Mouse (Mus musculus) cerebellum, postnatal 4 days (tissue): ENCODE measurements around the gene Sult6b2.

Experiments
- DNase-seq, 2 experiments: peaks; one replicate each; pipeline ENCODE4 v3.0.0; 2022; ENCODE audit warnings: low spot score in 2 of 2, mixed read lengths in 1 of 2

Sult6b2 gene

DNA sequence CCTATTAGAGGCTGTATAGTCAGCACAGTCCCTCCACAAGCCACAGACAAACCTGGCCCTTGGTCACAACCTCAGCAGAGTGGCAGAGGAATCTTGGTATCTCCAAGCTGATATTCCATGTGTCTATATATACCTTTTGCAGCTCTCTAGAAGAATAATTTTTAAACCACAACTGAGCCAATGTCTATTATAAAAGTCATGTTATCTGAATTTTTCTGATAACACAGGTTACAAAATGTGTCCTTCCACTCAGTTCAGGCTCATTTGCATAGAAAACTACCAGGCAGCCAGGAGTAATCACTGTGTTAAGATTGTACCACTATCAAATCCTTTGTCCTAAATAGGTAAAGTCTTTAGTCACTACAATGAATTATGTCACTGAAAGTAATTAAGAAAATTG lies at the start of gene Sult6b2:
Gene Sult6b2, minus strand, starts transcription at position 101 of the 400 bp plus-strand sequence.
- DNase-seq: no peak

DNA sequence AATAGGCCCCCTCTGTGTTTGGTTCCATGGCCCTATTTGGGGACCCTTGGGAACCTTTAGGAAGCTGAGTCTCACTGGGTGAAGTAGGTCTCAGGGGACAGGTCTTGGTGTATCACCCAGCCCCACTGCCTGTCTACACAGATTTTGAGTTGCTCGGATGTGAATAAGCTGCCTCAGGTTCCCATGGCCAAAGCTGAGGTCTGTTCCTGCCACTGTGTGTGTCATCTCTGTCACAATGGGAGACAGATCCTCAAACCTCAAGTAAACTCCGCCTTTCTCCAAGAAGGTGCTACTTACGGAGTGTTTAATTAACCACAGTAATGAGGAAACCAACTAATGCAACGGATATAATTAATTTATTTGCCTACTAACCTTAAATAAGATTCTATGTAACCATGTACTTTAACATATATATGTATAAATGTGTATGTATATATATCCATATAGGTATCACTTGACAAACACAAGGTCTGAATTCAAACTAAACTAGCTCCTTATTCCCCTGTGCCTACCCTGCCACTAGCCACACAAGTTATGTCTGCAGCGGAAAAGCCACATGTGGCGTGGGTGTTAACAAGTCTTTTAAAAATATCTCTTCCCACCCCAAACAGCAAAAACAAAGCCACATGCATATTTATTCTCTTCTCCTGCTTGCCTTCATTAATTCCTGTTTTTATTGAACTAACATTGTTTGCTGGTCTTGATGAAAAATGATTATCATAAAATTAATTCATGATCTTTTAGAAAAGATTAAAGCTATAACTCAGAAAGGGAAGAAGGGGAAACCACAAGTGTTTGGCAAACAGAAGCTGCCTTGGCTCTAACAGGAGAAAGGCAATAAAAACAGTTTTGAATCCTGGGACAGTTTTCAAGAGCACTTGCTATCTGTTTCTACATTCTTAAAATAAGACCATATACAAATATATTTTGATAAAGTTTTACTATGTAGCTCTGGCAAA lies 48.4 kb upstream of the Sult6b2 start:
- no peak for DNase-seq

DNA sequence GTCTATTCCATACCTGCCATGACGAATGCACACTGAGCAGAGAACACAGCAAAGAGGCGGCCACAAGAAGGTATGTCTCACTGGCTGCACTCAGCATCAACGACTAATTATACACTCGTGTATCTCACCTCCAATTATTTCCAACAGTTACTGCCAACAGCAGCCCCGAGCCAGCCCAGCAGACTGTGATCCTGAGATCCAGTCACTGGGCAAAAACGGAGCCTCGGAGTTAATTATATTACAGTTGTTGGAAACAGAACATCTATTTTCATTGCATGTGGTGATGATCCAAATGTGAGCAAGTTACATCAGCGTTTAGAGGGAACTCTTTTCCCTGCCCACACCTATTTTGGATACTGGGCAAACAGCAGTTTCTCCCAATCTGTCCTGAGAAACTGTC lies 46.1 kb upstream of the Sult6b2 start:
- DNase-seq: no peak

DNA sequence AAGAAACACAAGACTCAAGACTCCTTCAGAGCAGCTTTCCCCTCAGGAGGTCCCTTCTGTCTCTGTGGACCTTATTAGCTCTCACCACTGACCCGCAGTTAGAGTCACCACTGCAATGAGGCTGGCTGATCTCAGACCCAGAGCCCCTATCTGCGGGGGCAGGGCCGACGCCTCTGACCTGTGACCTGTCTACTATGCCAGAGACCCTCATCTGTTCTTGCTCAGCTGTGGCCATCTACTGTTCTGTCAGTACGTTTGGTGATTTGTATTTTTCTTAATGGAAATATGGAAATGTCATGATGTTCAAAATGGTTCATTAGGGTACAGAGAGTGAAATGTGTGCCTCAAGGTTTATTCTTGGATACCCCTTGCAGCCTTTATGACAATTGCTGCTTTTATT lies 45.0 kb upstream of the Sult6b2 start:
- DNase-seq: no peak

DNA sequence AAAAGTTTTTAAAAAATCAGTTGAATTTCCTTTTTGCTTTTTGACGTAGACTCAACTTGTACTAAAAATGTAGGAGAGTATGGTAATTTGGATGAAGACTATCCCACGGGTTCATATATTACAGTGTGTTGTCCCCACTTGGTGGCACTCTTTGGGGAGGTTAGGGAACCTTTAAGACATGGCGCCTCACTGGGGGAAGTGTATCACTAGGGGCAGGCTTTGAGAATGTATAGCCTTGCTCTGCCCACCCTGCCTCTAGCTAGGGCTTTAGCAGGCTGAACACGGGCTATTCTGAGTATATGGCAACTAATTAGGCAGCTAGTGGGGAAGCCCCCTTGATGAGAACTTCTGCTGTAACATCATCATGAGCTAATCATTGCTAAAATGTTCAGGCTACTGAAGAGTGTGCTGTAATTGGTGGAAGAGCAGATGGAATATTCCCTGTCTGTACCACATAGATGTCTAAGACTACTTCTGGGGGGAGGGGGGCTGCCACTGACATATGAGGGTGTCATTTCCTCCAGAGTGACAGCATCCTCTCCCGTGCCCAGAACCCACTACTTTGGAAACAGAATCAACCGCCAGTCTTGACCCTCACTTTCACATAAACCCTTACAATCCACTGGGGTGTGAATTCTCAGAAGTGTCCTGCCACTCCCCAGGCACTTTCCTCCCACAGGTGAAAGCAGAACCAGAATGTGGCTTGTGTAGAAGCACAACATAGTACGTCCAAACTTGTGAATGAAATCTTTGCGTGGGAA lies 43.8 kb upstream of the Sult6b2 start:
- DNase-seq: no peak

DNA sequence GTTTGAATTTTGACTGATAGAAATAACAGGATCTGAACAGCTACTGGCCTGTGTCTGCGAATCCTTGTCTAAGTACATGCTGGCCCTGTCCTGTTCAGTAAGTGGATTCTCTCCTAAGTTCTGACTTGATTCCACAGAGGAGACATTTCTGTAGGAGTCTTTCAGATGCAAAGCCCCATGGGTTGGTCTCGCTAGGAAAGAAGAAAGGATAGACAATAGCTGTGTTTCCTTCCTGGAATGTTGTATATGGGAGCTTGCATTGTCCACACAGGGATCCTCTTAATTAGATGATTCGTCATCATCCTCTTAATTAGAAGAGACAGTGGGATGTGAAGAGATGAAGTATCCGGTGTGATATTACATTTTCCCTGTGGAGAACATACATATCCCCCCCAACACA lies 42.6 kb upstream of the Sult6b2 start:
- DNase-seq: no peak

DNA sequence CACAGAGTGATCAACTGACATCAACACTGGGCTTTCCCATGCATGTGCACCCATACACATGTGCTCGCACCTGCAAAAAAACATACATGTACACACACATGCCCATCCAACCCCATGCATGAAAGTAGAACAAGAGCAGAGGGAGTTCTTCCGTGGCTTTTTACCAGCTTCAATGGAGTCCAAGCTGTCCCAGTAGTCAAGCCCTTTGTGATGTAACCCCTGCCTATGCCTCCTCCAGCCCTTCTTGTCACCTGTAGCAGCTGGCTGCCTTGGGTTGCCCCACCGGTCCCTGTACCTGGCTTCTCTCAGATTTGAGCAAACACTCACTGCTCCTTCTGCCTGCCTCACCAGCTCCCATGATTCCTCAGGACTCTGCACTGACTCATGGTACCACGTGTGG lies 40.8 kb upstream of the Sult6b2 start:
- DNase-seq: no peak

DNA sequence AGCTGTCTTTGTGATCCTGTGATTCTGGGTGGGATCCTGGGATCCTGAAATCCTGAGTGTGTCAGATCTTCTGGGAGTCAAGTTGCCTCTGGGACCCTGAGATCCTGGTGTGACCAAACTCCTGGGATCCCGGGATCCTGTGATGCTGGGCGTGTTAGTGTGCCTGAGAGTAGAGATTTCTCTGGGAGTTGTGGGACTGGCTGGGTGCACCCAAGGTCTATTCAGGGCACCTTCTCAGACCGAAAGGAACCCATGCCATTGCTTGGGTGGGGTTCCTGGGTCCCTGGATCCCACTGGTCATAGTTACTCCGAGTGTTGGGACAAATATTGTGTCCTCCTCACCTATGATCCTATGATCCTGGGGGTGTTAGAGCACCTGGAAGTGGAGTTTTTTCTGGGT lies 39.8 kb upstream of the Sult6b2 start:
- no peak for DNase-seq

DNA sequence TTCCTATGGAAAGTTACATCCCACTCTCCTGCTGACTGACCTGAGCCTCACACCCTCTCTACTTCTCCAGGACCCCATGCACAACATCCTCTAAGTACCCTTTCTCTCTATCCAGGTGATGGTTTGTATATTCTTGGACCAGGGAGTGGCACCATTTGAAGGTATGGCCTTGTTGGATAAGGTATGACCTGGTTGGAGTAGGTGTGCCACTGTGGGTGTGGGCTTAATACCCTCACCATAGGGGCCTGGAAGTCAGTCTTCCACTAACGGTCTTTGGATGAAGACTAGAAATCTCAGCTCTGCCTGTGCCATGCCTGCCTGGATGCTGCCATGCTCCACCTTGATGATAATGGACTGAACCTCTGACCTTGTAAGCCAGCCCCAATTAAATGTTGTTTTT lies 34.2 kb upstream of the Sult6b2 start:
- DNase-seq: no peak

DNA sequence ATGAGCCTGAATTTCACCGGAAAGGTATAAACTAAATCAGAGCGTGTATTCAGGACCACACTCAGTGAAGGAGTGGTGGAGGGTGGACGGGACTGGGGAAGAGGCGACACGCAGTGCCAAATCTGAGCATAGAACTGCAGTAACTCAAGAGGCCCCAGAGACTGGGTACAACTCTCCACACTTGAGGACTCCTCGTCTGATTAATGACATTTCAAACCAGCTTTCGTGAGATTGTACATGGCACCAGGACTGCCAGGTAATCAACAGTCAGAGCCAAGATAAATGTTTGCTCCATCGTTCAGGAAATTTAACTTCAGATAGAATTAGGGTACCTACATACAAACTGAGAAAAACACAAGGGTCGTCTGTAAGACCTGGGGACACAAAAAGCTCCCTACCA lies 33.0 kb upstream of the Sult6b2 start:
- DNase-seq: no peak

DNA sequence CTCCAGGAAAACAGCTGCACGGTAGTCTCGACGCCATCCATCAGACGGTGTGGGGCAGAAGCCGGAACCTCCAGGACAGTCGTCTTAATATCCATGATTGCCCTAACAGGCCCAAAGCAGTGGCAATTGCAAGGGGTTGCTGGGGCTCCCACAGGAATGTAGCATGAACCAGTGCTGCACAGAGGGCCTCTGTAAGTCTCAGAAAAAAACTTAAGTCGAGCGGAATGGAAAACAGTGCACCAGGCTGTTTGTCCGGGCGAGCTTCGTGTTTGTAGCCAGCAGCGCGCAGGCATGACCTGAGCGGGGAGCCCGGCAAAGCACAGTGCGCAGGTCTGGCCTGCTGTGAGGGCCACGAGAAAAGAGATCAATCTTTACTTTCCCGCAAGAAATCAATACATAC lies 31.4 kb upstream of the Sult6b2 start:
- no peak for DNase-seq

DNA sequence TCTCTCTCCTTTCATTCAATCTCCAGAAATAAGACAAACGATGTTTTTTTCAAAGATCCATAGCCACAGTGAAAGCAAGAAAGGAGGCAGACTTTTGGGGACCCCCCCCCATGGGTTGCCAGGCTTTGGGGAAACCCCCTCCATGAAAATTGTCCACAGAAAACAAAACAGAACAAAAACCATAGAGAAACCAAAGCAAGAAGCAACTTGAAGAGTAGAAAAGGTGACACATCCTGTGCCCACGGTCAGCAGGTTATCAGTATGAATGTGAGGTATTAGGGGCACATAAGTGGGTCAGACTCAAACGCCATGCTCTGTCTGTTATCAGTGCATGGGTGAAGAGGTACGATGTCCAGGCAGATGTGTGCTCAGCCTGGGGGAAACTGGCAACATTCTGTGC lies 30.6 kb upstream of the Sult6b2 start:
- no peak for DNase-seq

DNA sequence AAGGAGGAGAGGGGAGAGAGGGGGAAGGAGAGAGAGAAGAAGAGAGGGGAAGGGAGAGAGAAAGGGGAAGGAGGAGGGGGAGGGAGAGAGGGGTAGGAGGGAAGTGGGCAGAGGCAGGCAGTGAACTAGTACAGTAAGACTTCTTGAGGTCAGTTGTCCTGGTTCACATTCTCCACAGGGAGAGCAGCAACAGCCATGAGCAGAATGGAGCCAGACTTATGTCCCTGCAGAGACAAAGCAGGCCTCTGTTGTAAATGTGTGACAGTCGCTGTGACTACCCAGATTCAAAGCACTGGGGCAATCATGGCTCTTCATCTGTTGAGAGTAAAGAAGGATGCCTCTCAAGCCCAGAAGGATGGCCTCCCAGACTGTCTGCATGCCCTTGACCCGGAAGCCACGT lies 27.4 kb upstream of the Sult6b2 start:
- no peak for DNase-seq

DNA sequence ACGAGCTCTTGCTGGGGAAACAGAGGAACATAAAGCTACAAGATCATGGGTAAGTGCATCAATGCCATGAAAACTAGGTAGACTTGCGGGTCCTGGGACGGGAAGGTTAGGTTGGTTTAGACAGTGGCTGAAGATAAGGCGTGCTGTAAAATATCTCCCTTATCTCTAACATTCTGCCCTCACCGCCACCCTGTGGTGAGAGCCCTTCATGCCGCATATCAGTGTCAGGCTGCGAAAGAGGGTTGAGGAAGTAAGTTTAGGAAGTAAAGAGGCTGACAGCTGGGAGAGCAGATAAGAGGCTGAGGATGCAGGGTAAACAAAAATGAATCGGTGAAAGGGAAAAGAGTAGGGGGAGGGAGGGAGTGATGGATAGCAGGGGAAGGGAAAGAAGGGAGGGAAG lies 26.9 kb upstream of the Sult6b2 start:
- no peak for DNase-seq

DNA sequence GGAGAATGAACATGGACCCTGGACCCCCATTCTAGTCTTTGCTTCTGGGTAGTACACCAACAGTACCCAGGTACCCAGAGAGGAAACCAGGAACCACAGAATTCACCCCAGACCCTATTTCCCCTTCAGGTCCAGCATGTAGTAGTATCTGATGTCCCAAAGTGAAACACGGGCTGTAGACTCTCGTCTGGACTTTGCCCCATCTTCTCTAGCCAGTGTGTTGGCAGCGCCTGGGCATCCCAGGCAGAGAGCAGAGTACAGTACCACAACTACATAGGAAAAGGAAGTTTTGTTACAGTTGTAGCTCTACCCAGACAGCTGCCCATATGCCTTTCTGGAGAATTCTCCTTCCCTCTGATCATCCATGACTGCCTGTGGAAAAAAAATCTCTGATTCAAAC lies 25.9 kb upstream of the Sult6b2 start:
- no peak for DNase-seq

DNA sequence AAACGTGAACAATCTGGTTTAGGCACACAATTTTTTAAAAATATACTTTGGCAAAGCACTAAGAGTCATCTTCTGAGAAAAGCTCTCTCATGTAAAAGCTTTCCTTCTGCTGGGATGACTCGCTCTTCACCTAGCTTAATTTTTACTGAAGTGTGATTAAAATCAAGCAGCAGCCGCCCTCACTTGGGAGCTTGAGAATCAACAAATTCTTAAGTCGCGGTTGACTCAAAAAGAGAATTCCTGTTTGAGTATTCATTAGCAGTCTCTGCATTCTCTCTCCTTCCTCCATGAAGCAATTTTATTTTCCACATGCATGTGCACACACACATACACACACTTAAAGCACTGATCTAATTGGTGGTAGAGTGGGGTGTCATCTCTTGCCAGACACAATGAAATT lies 21.1 kb upstream of the Sult6b2 start:
- DNase-seq: no peak

DNA sequence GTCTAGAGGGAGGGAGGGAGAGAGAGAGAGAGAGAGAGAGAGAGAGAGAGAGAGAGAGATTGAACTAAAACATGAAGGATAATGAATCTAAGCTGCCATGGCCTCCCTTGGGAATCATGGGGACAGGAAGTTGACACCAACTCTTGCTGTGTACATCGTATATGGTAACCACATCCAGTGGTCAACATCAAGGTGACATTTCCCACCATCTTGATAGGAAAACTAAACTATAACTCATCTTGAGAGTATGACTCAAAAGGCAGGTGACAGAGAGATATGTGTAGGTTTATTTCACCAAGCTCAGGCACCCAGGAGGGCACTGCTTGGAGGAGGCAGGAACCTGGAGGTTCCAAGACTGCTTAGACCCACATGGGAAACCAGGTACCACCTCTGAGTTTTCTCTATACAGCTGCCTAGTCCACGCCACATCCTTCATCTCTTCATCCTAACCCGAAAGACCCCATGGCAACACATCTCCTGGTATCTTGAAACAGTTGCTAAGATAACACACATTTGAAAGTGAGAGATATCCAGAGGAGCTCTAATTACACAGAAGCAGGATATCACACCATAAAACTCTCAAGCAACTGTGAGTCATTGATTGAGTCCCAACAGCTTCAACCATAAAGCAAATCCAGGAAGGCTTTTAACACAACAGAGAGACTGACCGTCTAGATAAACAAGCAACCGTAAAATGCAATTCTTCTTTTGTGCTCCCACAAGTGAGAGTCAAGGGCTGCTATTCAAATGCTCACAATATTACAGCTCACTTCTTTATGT lies 18.9 kb upstream of the Sult6b2 start:
- no peak for DNase-seq

DNA sequence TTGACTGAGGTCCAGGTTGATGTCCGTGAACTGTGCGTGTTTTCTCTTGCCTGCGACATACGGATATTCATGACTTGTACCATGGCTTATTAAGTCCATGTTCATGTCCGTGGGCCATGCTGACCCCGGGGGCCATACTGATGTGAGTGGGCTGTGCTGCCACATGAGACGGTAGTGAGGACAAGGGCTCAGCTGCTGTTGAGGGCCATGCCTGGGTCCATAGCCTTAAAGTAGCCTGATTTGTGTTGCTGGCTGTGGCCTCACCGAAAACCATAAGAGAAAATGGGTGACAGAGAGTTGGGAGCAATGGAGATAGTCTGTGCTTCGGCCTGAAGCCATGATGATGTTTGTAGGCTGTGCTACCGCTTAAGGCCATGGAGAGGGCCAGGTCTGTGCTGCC lies 14.0 kb upstream of the Sult6b2 start:
- DNase-seq: no peak

DNA sequence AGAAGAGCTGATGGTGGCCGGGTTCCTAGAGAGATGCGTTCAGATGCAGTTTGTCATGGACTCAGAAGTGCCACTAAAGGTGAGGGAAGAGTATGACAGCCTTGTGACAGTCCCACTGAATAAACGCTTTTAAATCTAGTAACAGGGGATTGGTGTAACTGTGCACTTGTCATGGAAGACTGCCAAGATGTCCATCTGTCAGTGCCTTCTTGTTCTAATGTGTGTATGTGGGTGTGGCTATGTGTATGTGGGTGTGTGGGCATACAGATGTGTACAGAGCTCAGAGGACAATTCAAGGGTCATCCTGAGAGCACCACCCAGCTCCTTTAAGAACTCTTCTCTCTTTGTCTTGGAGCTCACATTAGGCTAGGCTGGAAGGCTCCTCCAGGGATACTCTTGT lies 11.2 kb upstream of the Sult6b2 start:
- no peak for DNase-seq

DNA sequence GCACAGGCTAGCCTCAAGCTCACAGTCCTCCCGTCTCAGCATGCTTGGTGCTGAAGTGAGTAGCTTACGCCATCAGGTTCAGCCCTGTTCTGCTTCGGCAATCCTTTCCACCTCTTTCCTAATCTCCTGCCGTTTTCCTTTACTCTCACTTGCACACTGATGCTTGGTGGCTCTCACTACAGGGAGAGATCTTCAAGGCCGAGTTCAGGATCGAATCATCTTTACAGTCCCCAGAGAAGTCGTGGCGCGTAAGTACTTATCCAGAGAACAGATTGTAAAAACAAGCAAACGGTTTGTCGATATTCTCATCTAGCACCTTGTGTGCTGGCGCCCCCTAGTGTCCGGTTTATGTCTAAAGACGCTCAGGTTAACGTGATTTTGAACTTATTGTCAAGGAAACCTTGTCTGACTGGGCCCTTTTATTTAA lies 10.2 kb upstream of the Sult6b2 start:
- peak; percentile 72 to 91 for DNase-seq

DNA sequence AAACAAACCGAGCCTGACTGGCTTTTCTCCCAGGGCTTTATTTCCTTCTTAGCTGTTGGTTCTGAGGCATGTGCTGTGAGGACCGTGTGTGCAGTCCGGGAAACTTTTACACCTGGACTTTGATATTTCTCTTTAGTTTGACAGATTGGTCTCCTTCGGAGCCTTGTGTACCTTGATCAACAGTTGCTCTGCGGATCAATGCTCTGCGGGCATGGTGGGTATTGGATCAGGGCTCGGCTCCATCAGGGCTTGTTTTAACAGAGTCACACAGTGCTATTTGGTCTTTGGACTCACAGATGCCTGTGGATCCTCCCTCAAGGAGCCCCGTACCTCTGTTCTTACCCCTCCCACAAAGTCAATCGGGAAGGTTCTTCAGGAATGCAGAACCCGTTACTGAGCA lies 9.7 kb upstream of the Sult6b2 start:
- no peak for DNase-seq

DNA sequence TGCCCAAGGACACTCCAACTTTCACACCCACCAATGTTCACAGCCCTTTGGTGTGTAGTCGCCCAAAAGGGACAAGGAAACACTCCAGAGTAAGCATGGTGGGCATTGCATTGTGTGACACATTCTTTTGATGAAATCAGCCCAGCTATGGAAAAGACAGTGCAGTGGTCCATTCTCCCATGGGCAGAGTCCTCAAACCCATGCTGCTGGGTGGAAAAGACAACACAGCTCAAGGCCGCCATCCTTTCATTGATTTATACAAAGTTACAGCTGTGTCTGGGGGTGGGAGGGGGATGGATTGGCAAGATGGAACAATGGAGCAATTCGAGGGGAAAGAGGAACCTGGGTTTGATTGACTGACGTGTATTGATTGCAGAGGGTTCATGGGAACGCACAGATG lies 8.7 kb upstream of the Sult6b2 start:
- no peak for DNase-seq
